Mouse (Mus musculus) liver, embryonic 14.5 days (tissue): ENCODE data around the gene Bms1. TPM values are rescaled to one million over a fixed set of nuclear protein-coding genes. Genes with fewer than 3 reads are reported as not detected.

ENCODE experiments used
- ATAC-seq: fragments of 200-750 bp; cut with Nextera tagmentation; 2 replicates; pipeline ENCODE4 v1.8.0; 2017; ENCODE audit warnings: moderate number of reproducible peaks, mild to moderate bottlenecking, moderate library complexity; ENCODE audit not compliant: insufficient read depth
- DNase-seq, 3 experiments: peaks; one replicate each; pipeline ENCODE4 v3.0.0-alpha.2; 2012 to 2013; ENCODE audit warnings: low read depth in 3 of 3, low spot score in 3 of 3
- H3K27ac ChIP-seq: fragments of 300-500 bp; sonication (generic); 2 replicates; pipeline ENCODE4 v1.5.1; 2014; ENCODE audit warnings: moderate library complexity, mild to moderate bottlenecking, control low read depth, inconsistent platforms
- H3K27me3 ChIP-seq: fragments of 300-500 bp; sonication (generic); 2 replicates; pipeline ENCODE4 v1.6.1; 2014; ENCODE audit warnings: mild to moderate bottlenecking, low read length, moderate library complexity; ENCODE audit not compliant: control insufficient read depth, insufficient read depth
- H3K36me3 ChIP-seq: fragments of 300-500 bp; sonication (generic); replicated peaks from 2 replicates; pipeline ENCODE4 v1.6.1; 2014; ENCODE audit warnings: low read depth; ENCODE audit not compliant: control insufficient read depth, insufficient read depth
- H3K4me1 ChIP-seq, 2 experiments: fragments of 200-500 bp in 1 of 2; fragments of 300-500 bp in 1 of 2; sonication (generic) in 1 of 2; replicated peaks; 2 replicates each; pipeline ENCODE4 v1.6.1; 2012 to 2014; ENCODE audit warnings: antibody characterized with exemption in 1 of 2, inconsistent platforms in 1 of 2, low read length in 1 of 2; ENCODE audit not compliant: control insufficient read depth in 2 of 2, insufficient read depth in 2 of 2
- H3K4me2 ChIP-seq: fragments of 300-500 bp; sonication (generic); 2 replicates; pipeline ENCODE4 v1.6.1; 2014; ENCODE audit warnings: low read depth, mild to moderate bottlenecking, control low read depth, moderate library complexity
- H3K4me3 ChIP-seq, 2 experiments: fragments of 200-500 bp in 1 of 2; fragments of 300-500 bp in 1 of 2; sonication (generic) in 1 of 2; 2 replicates each; pipeline ENCODE4 v1.5.1; 2012 to 2014; ENCODE audit warnings: low read depth in 2 of 2, low read length in 2 of 2, mild to moderate bottlenecking in 2 of 2, control low read depth in 1 of 2, inconsistent platforms in 1 of 2, moderate library complexity in 1 of 2; ENCODE audit not compliant: insufficient read depth in 1 of 2
- H3K9ac ChIP-seq: fragments of 300-500 bp; sonication (generic); replicated peaks from 2 replicates; pipeline ENCODE4 v1.6.1; 2014; ENCODE audit warnings: mild to moderate bottlenecking, control low read depth, moderate library complexity
- H3K9me3 ChIP-seq: fragments of 300-500 bp; sonication (generic); 2 replicates; pipeline ENCODE4 v1.6.1; 2016; ENCODE audit warnings: low read length, mixed read lengths; ENCODE audit not compliant: control insufficient read depth
- CTCF ChIP-seq: IDR thresholded peaks from 2 replicates; pipeline ENCODE4 v1.5.1; 2016; ENCODE audit warnings: antibody characterized with exemption, low read depth, control low read depth
- EP300 ChIP-seq: IDR thresholded peaks from 2 replicates; pipeline ENCODE4 v1.6.1; 2016; ENCODE audit warnings: antibody characterized with exemption, low read depth
- WGBS: fragments of 180-500 bp; shearing (Covaris S2); extraction: QIAGEN DNeasy Blood & Tissue Kit; methylation state at CpG from one replicate; pipeline ENCODE4 v1.1.7; 2014; ENCODE audit not compliant: insufficient replicate concordance; 5-methylcytosine and 5-hydroxymethylcytosine counted together
- polyA plus RNA-seq, 2 experiments: library from polyadenylated mRNA; depleted of rRNA in 1 of 2; stranded (reverse) in 1 of 2; unstranded in 1 of 2; fragments of >200 nt; fragmentation: Nextera tagmentation in 1 of 2; extraction: Ambion mirVana in 1 of 2; gene quantifications; 2 replicates each; pipeline versions ENCODE4 v1.2.1 to v1.2.3; 2012 to 2014

The Bms1 gene
- polyA plus RNA-seq, 2 experiments = 10.7 to 13.2 TPM

GRCm38 (mm10) chr6:118454452-118454851, 35.2 kb upstream of the Bms1 start:
- Histone ChIP-seq H3K27ac (no peak overlapping the region), H3K27me3 (no peaks in the 10 kb centered on the region), H3K9ac (peak overlapping the region; percentile 38), H3K4me3 (peak overlapping the region; percentile 57 to 67), H3K9me3 (no peaks in the 10 kb centered on the region), H3K4me2 (peak overlapping the region; percentile 70), H3K4me1 (peaks cover 0 to 3% of the 10 kb centered on the region in 2 experiments; a peak in 2 of 4 replicates), H3K36me3 (no peaks in the 10 kb centered on the region)
- ATAC-seq (no peak), DNase-seq (no peak)
- TF ChIP-seq CTCF = no peak
- TF ChIP-seq EP300 = no peak
- WGBS = 50% methylated on average over 8 of the region's 8 CpGs

GRCm38 (mm10) chr6:118431502-118431901, 12.2 kb upstream of the Bms1 start:
- DNase-seq (no peak), ATAC-seq (no peak)
- Histone ChIP-seq H3K9ac (no peak overlapping the region), H3K4me1 (no peaks in the 10 kb centered on the region), H3K27me3 (no peaks in the 10 kb centered on the region), H3K4me2 (no peak overlapping the region), H3K4me3 (no peak overlapping the region), H3K9me3 (no peaks in the 10 kb centered on the region), H3K27ac (no peak overlapping the region), H3K36me3 (no peaks in the 10 kb centered on the region)
- no peak for TF ChIP-seq EP300
- TF ChIP-seq CTCF = no peak
- WGBS = 60% methylated on average over 4 of the region's 4 CpGs

- 69% methylated on average over 1 of the region's 1 CpGs for WGBS
- H3K9me3 ChIP-seq = no peaks in the 10 kb centered on the region
- H3K27me3 ChIP-seq = no peaks in the 10 kb centered on the region
- no peaks in the 10 kb centered on the region for H3K4me1 ChIP-seq
- no peaks in the 10 kb centered on the region for H3K36me3 ChIP-seq
- H3K27ac ChIP-seq = no peak overlapping the region
- DNase-seq (no peak), ATAC-seq (no peak)
- H3K4me3 ChIP-seq = no peak overlapping the region
- TF ChIP-seq EP300 = no peak
- no peak for TF ChIP-seq CTCF
- no peak overlapping the region for H3K4me2 ChIP-seq
- H3K9ac ChIP-seq = no peak overlapping the region
Measured at GRCm38 (mm10) chr6:118426666-118427065, 7.4 kb upstream of the Bms1 start.

GRCm38 (mm10) chr6:118410428-118410827, 8.8 kb downstream of the Bms1 start:
- H3K27me3 ChIP-seq = no peaks in the 10 kb centered on the region
- no peak overlapping the region for H3K9ac ChIP-seq
- no peaks in the 10 kb centered on the region for H3K4me1 ChIP-seq
- no peak overlapping the region for H3K4me3 ChIP-seq
- WGBS = 45% methylated on average over 1 of the region's 1 CpGs
- ATAC-seq (no peak), DNase-seq (peak in 1 of 3 experiments; percentile 10)
- no peak overlapping the region for H3K27ac ChIP-seq
- H3K4me2 ChIP-seq = no peak overlapping the region
- peaks cover 46% of the 10 kb centered on the region for H3K36me3 ChIP-seq
- H3K9me3 ChIP-seq = no peaks in the 10 kb centered on the region
- no peak for TF ChIP-seq CTCF
- no peak for TF ChIP-seq EP300

- Histone ChIP-seq H3K27ac (no peak overlapping the region), H3K9me3 (no peaks in the 10 kb centered on the region), H3K9ac (no peak overlapping the region), H3K4me1 (no peaks in the 10 kb centered on the region), H3K27me3 (no peaks in the 10 kb centered on the region), H3K4me3 (no peak overlapping the region), H3K36me3 (peaks cover 54% of the 10 kb centered on the region), H3K4me2 (no peak overlapping the region)
- 90% methylated on average over 5 of the region's 5 CpGs for WGBS
- no peak for DNase-seq
- no peak for ATAC-seq
- TF ChIP-seq CTCF (no peak), EP300 (no peak)
Measured at GRCm38 (mm10) chr6:118408510-118408909, 10.8 kb downstream of the Bms1 start.

DNA sequence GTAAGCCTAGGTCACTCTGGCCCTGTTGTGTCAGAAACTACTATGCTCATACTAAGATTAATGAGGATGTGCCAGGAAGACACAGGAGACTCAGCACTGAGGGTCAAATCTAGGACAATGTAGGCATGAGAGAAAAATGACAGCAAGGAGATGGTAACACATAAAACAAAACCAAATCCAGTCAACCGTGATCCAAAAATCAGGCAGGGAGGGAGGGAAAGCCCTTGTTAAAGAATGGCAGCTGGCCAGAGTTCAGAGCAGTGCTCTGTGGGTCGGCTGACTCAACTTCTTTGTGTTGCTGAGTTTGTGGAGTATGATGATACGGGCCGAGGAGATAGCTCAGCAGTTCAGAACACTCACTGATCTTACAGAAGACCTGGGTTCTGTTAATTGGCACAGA, 12.9 kb downstream of the Bms1 start:
- Histone ChIP-seq H3K4me1 (no peaks in the 10 kb centered on the region), H3K27ac (no peak overlapping the region), H3K27me3 (no peaks in the 10 kb centered on the region), H3K9ac (no peak overlapping the region), H3K4me2 (no peak overlapping the region), H3K36me3 (peaks cover 44% of the 10 kb centered on the region), H3K9me3 (no peaks in the 10 kb centered on the region), H3K4me3 (no peak overlapping the region)
- ATAC-seq (no peak), DNase-seq (no peak)
- 78% methylated on average over 4 of the region's 4 CpGs for WGBS
- no peak for TF ChIP-seq CTCF
